Mouse (Mus musculus) macrophage (primary cell): ENCODE data around the gene Fam19a4. TPM values are rescaled to one million over a fixed set of nuclear protein-coding genes. Genes with fewer than 3 reads are reported as not detected.

Source experiments
- H3K27ac ChIP-seq: fragments of 350-480 bp; formaldehyde crosslinking; 2 replicates; pipeline ENCODE4 v1.9.0; 2021
- H3K36me3 ChIP-seq: fragments of 350-480 bp; formaldehyde crosslinking; 2 replicates; pipeline ENCODE4 v1.9.0; 2021; ENCODE audit errors: inconsistent target
- H3K4me3 ChIP-seq: fragments of 350-480 bp; formaldehyde crosslinking; 2 replicates; pipeline ENCODE4 v1.9.0; 2021; ENCODE audit errors: inconsistent target
- H3K79me2 ChIP-seq: fragments of 350-480 bp; formaldehyde crosslinking; 2 replicates; pipeline ENCODE4 v1.9.0; 2021; ENCODE audit errors: inconsistent target
- WGBS: methylation state at CpG from one replicate; pipeline ENCODE4 v1.1.7; 2026; ENCODE audit warnings: inconsistent platforms; ENCODE audit not compliant: missing documents; 5-methylcytosine and 5-hydroxymethylcytosine counted together
- polyA plus RNA-seq: library from polyadenylated mRNA; stranded (reverse); fragments of 250-400 nt; gene quantifications from 3 replicates; pipeline ENCODE4 v1.2.4, GENCODE M21; 2018; ENCODE audit warnings: inconsistent platforms

Fam19a4 gene
- polyA plus RNA-seq, 1 experiment from 2014 or later = not detected

DNA sequence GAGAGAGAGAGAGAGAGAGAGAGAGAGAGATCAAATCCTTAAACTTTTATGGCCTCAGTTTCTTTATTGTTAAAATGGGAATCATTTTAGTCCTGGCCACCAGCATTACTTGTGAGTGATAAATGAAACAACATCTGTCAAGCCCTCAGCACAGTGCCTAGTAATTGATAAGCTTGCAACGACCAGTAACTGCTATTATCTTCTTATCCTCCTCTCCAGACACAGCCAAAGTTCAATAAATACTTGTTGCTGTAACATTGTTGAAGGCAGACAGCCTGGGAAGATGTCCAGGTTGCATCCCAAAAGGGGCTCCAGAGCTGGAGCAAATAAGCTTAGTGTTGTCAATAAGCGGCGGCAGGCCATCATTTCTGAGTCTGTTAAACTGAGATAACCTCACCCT is 257.2 kb downstream of the Fam19a4 start:
- no peak overlapping the region for H3K27ac ChIP-seq
- H3K4me3 ChIP-seq = no peak overlapping the region
- WGBS = 62% methylated on average over 3 of the region's 3 CpGs
- H3K79me2 ChIP-seq = no peaks in the 10 kb centered on the region
- no peaks in the 10 kb centered on the region for H3K36me3 ChIP-seq

DNA sequence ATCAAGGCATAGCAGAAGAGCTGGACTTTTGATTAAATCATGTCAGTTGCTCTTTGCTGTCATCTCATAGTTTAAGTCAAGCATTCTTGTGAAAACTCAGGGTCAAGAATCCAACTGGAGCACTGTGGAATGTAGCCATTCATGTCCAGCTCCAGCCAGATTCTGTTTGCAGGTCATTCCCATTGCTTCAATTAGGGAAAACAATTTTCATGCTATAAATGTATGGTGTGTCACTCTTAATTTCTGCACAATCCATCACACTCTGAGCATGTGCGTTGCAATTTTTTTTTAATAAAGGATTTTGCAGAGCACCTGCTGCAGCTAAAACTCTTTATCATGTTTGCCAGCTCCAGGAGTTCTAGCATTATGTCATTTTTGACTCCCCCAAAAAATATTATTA is 261.5 kb downstream of the Fam19a4 start:
- 100% methylated on average over 1 of the region's 1 CpGs for WGBS
- H3K27ac ChIP-seq = no peak overlapping the region
- no peak overlapping the region for H3K4me3 ChIP-seq

DNA sequence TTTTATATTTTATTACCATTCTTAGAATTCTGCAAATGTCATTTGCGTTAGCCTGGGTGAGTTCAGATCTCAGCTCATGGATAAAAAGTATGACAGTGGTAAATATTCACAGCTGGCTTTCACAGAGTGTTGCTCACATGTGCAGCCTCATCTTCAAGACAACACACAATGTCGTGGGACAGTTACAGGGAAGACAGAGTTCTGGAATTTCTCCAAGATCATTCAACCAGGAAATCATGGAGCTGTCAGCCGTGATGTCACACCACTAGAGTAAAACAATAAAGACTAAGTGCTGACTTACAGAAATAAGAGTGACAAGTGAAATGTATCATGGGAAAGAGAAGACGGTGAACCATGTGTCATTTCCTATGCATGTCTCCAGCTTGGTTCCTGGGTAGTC is 262.8 kb downstream of the Fam19a4 start:
- WGBS = 77% methylated on average over 4 of the region's 4 CpGs
- no peaks in the 10 kb centered on the region for H3K36me3 ChIP-seq
- H3K79me2 ChIP-seq = no peaks in the 10 kb centered on the region
- H3K27ac ChIP-seq = no peak overlapping the region
- H3K4me3 ChIP-seq = no peak overlapping the region

More for the DNA sequence above, 261.5 kb downstream of the Fam19a4 start:
- H3K79me2 ChIP-seq = no peaks in the 10 kb centered on the region
- no peaks in the 10 kb centered on the region for H3K36me3 ChIP-seq

Other genes with a start within 250 kb of the Fam19a4 start
- 8.7 to 11.8 TPM (median 9.6 TPM) in 3 replicates for gene Eogt, start 88.8 kb upstream of the Fam19a4 start, polyA plus RNA-seq
- gene Tmf1, start 118.7 kb upstream of the Fam19a4 start, polyA plus RNA-seq = 19.9 to 24.8 TPM (median 20.9 TPM) in 3 replicates
- gene Uba3, start 145.2 kb upstream of the Fam19a4 start, polyA plus RNA-seq = 40.7 to 57.8 TPM (median 56.6 TPM) in 3 replicates
- gene Arl6ip5, start 150.3 kb upstream of the Fam19a4 start, polyA plus RNA-seq = 170 to 235 TPM (median 193 TPM) in 3 replicates
- gene Lmod3, start 192.3 kb upstream of the Fam19a4 start, polyA plus RNA-seq = not detected in 3 replicates